Mouse (Mus musculus): ENCODE data around the gene Cpne6. TPM values are rescaled to one million over a fixed set of nuclear protein-coding genes. Genes with fewer than 3 reads are reported as not detected.
A peak's percentile ranks its signal among the peaks of the same experiment; 100 is the strongest.

Gene Cpne6
- 0.24 and 0.26 TPM in 2 replicates for polyA plus RNA-seq (2015; fragmentation: Nextera tagmentation; extraction: Ambion mirVana)

GRCm38 (mm10) chr14:55510125-55510731 lies at the start of gene Cpne6:
Gene Cpne6, plus strand, starts transcription at chr14:55510445.
- 0 out of 2 replicates have a peak, but pooled peaks have one; percentile 4 for ATAC-seq (replicated peaks; ENCODE audit: low FRiP score)
- 64% methylated on average over 22 of the region's 22 CpGs for WGBS
- no peak within 1 kb of the TSS for H3K27ac ChIP-seq

GRCm38 (mm10) chr14:55461757-55462156 lies 48.5 kb upstream of the Cpne6 start:
- ATAC-seq (replicated peaks; ENCODE audit: low FRiP score), result no peak
- Histone ChIP-seq H3K27me3 (peaks cover 6% of the 10 kb centered on the region; the same call in 1 of the 2 replicates), H3K4me1 (peaks cover 15% of the 10 kb centered on the region), H3K9ac (no peak overlapping the region), H3K36me3 (no peaks in the 10 kb centered on the region), H3K4me2 (no peak overlapping the region), H3K4me3 (replicated peaks) (no peak overlapping the region), H3K9me3 (replicated peaks) (no peaks in the 10 kb centered on the region), H3K27ac (no peak overlapping the region)
- 56% methylated on average over 4 of the region's 4 CpGs for WGBS

More at GRCm38 (mm10) chr14:55510125-55510731, at the start of gene Cpne6:
- no peaks in the 10 kb centered on the region for H3K36me3 ChIP-seq
- no peak within 1 kb of the TSS for H3K4me2 ChIP-seq
- no peaks in the 10 kb centered on the region for H3K9me3 ChIP-seq (replicated peaks)
- peaks cover 10% of the 10 kb centered on the region; the same call in 1 of the 2 replicates for H3K4me1 ChIP-seq
- H3K27me3 ChIP-seq, result peaks cover 14% of the 10 kb centered on the region; the same call in 1 of the 2 replicates
- no peak within 1 kb of the TSS for H3K9ac ChIP-seq
- no peak within 1 kb of the TSS for H3K4me3 ChIP-seq (replicated peaks)

GRCm38 (mm10) chr14:55466481-55466880 lies 43.8 kb upstream of the Cpne6 start:
- WGBS, result 67% methylated on average over 4 of the region's 4 CpGs

GRCm38 (mm10) chr14:55467108-55467507 lies 43.1 kb upstream of the Cpne6 start:
- Histone ChIP-seq H3K4me3 (replicated peaks) (no peak overlapping the region), H3K27me3 (peaks cover 6% of the 10 kb centered on the region; the same call in 1 of the 2 replicates), H3K4me2 (no peak overlapping the region), H3K9me3 (replicated peaks) (no peaks in the 10 kb centered on the region), H3K9ac (no peak overlapping the region), H3K36me3 (no peaks in the 10 kb centered on the region), H3K27ac (no peak overlapping the region), H3K4me1 (peaks cover 45% of the 10 kb centered on the region)
- 70% methylated on average over 7 of the region's 7 CpGs for WGBS
- no peak for ATAC-seq (replicated peaks; ENCODE audit: low FRiP score)

More at GRCm38 (mm10) chr14:55466481-55466880, 43.8 kb upstream of the Cpne6 start:
- Histone ChIP-seq H3K9ac (no peak overlapping the region), H3K27me3 (peaks cover 6% of the 10 kb centered on the region; the same call in 1 of the 2 replicates), H3K9me3 (replicated peaks) (no peaks in the 10 kb centered on the region), H3K4me1 (peaks cover 41% of the 10 kb centered on the region), H3K4me2 (no peak overlapping the region), H3K4me3 (replicated peaks) (no peak overlapping the region), H3K36me3 (no peaks in the 10 kb centered on the region), H3K27ac (no peak overlapping the region)
- no peak for ATAC-seq (replicated peaks; ENCODE audit: low FRiP score)

- H3K4me3 ChIP-seq (replicated peaks), result no peak overlapping the region
- H3K36me3 ChIP-seq, result no peaks in the 10 kb centered on the region
- H3K9me3 ChIP-seq (replicated peaks), result no peaks in the 10 kb centered on the region
- H3K27ac ChIP-seq, result peak overlapping the region; percentile 82
- H3K4me1 ChIP-seq, result peaks cover 45% of the 10 kb centered on the region
- WGBS, result 62% methylated on average over 2 of the region's 2 CpGs
- no peak overlapping the region for H3K4me2 ChIP-seq
- H3K9ac ChIP-seq, result no peak overlapping the region
- no peak for ATAC-seq (replicated peaks; ENCODE audit: low FRiP score)
- H3K27me3 ChIP-seq, result peaks cover 6% of the 10 kb centered on the region; the same call in 1 of the 2 replicates
These were observed 41.9 kb upstream of the Cpne6 start for GRCm38 (mm10) chr14:55468301-55468741.

GRCm38 (mm10) chr14:55469041-55469440 lies 41.2 kb upstream of the Cpne6 start:
- Histone ChIP-seq H3K9ac (no peak overlapping the region), H3K4me1 (peaks cover 45% of the 10 kb centered on the region), H3K4me2 (no peak overlapping the region), H3K27ac (peak overlapping the region; percentile 82), H3K9me3 (replicated peaks) (no peaks in the 10 kb centered on the region), H3K27me3 (peaks cover 6% of the 10 kb centered on the region; the same call in 1 of the 2 replicates), H3K4me3 (replicated peaks) (no peak overlapping the region), H3K36me3 (no peaks in the 10 kb centered on the region)
- peak; percentile 90 for ATAC-seq (replicated peaks; ENCODE audit: low FRiP score)
- WGBS, result 42% methylated on average over 2 of the region's 2 CpGs

GRCm38 (mm10) chr14:55469821-55470220 lies 40.4 kb upstream of the Cpne6 start:
- Histone ChIP-seq H3K4me2 (no peak overlapping the region), H3K4me1 (peaks cover 45% of the 10 kb centered on the region), H3K4me3 (replicated peaks) (no peak overlapping the region), H3K36me3 (no peaks in the 10 kb centered on the region), H3K9ac (no peak overlapping the region), H3K27ac (peak overlapping the region; percentile 82), H3K27me3 (peaks cover 6% of the 10 kb centered on the region; the same call in 1 of the 2 replicates), H3K9me3 (replicated peaks) (no peaks in the 10 kb centered on the region)
- 64% methylated on average over 6 of the region's 6 CpGs for WGBS
- no peak for ATAC-seq (replicated peaks; ENCODE audit: low FRiP score)

- Histone ChIP-seq H3K4me3 (replicated peaks) (0 out of 2 replicates have a peak overlapping the region, but pooled peaks have one; percentile 6), H3K4me2 (peak overlapping the region; percentile 33), H3K27ac (0 out of 2 replicates have a peak overlapping the region, but pooled peaks have one; percentile 15), H3K9me3 (replicated peaks) (no peaks in the 10 kb centered on the region), H3K36me3 (no peaks in the 10 kb centered on the region), H3K27me3 (peaks cover 6% of the 10 kb centered on the region; the same call in 1 of the 2 replicates), H3K9ac (no peak overlapping the region), H3K4me1 (peaks cover 45% of the 10 kb centered on the region)
- 2% methylated on average over 10 of the region's 10 CpGs for WGBS
- ATAC-seq (replicated peaks; ENCODE audit: low FRiP score), result peak; percentile 50; the same call in 1 of the 2 replicates
These were observed 39.4 kb upstream of the Cpne6 start for GRCm38 (mm10) chr14:55470806-55471205.

GRCm38 (mm10) chr14:55475654-55476053 lies 34.6 kb upstream of the Cpne6 start:
- no peaks in the 10 kb centered on the region for H3K9me3 ChIP-seq (replicated peaks)
- H3K27me3 ChIP-seq, result no peaks in the 10 kb centered on the region
- WGBS, result 60% methylated on average over 2 of the region's 2 CpGs
- peaks cover 25% of the 10 kb centered on the region for H3K4me1 ChIP-seq
- no peak overlapping the region for H3K9ac ChIP-seq
- peaks cover 4% of the 10 kb centered on the region; the same call in 1 of the 2 replicates for H3K36me3 ChIP-seq
- no peak overlapping the region for H3K27ac ChIP-seq
- no peak for ATAC-seq (replicated peaks; ENCODE audit: low FRiP score)
- H3K4me2 ChIP-seq, result no peak overlapping the region
- no peak overlapping the region for H3K4me3 ChIP-seq (replicated peaks)

- ATAC-seq (replicated peaks; ENCODE audit: low FRiP score), result no peak
- H3K9me3 ChIP-seq (replicated peaks), result no peaks in the 10 kb centered on the region
These were observed 32.8 kb upstream of the Cpne6 start for GRCm38 (mm10) chr14:55477421-55477820.

GRCm38 (mm10) chr14:55477829-55478228 lies 32.4 kb upstream of the Cpne6 start:
- Histone ChIP-seq H3K27me3 (no peaks in the 10 kb centered on the region), H3K27ac (peak overlapping the region; percentile 93; the same call in 1 of the 2 replicates), H3K36me3 (peaks cover 17% of the 10 kb centered on the region), H3K4me1 (peaks cover 20% of the 10 kb centered on the region; the same call in 1 of the 2 replicates), H3K4me2 (peak overlapping the region; percentile 65), H3K9me3 (replicated peaks) (no peaks in the 10 kb centered on the region), H3K4me3 (replicated peaks) (no peak overlapping the region), H3K9ac (no peak overlapping the region)
- 88% methylated on average over 5 of the region's 5 CpGs for WGBS
- ATAC-seq (replicated peaks; ENCODE audit: low FRiP score), result no peak

More at GRCm38 (mm10) chr14:55477421-55477820, 32.8 kb upstream of the Cpne6 start:
- WGBS, result 96% methylated on average over 1 of the region's 1 CpGs
- peaks cover 20% of the 10 kb centered on the region; the same call in 1 of the 2 replicates for H3K4me1 ChIP-seq
- H3K27me3 ChIP-seq, result no peaks in the 10 kb centered on the region
- no peak overlapping the region for H3K4me2 ChIP-seq
- no peak overlapping the region for H3K9ac ChIP-seq
- no peak overlapping the region for H3K27ac ChIP-seq
- peaks cover 17% of the 10 kb centered on the region for H3K36me3 ChIP-seq
- no peak overlapping the region for H3K4me3 ChIP-seq (replicated peaks)
